Mouse (Mus musculus) urinary bladder, adult 2 months (tissue): Measurements from ENCODE around the gene Itpr2. TPM values are rescaled to one million over a fixed set of nuclear protein-coding genes. Genes with fewer than 3 reads are reported as not detected.

ENCODE experiments used
- DNase-seq: peaks from one replicate; pipeline ENCODE4 v3.0.0; 2022; ENCODE audit warnings: low spot score
- polyA plus RNA-seq: library from polyadenylated mRNA; depleted of rRNA; stranded (reverse); fragments of >200 nt; gene quantifications from 2 replicates; pipeline ENCODE4 v1.2.3, GENCODE M21; 2012

The Itpr2 gene
- polyA plus RNA-seq, 1 experiment, result 3.9 TPM

GRCm38 (mm10) chr6:146260674-146261376 is 241.2 kb downstream of the Itpr2 start:
- no peak for DNase-seq

- no peak for DNase-seq
Observed at GRCm38 (mm10) chr6:146258751-146259150, 243.3 kb downstream of the Itpr2 start.

- DNase-seq, result no peak
Observed at GRCm38 (mm10) chr6:146258261-146258660, 243.8 kb downstream of the Itpr2 start.

GRCm38 (mm10) chr6:146256947-146257670 is 244.9 kb downstream of the Itpr2 start:
- no peak for DNase-seq

- DNase-seq, result no peak
Observed at GRCm38 (mm10) chr6:146256401-146256800, 245.6 kb downstream of the Itpr2 start.

GRCm38 (mm10) chr6:146255656-146256055 is 246.4 kb downstream of the Itpr2 start:
- DNase-seq, result no peak

- no peak for DNase-seq
Observed at GRCm38 (mm10) chr6:146254931-146255330, 247.1 kb downstream of the Itpr2 start.

- no peak for DNase-seq
Observed at GRCm38 (mm10) chr6:146254216-146254820, 247.7 kb downstream of the Itpr2 start.

- no peak for DNase-seq
Observed at GRCm38 (mm10) chr6:146249096-146249495, 252.9 kb downstream of the Itpr2 start.

GRCm38 (mm10) chr6:146248341-146248740 is 253.7 kb downstream of the Itpr2 start:
- DNase-seq, result no peak

- no peak for DNase-seq
Observed at GRCm38 (mm10) chr6:146247906-146248305, 254.1 kb downstream of the Itpr2 start.

GRCm38 (mm10) chr6:146246368-146246767 is 255.7 kb downstream of the Itpr2 start:
- no peak for DNase-seq

GRCm38 (mm10) chr6:146245888-146246287 is 256.1 kb downstream of the Itpr2 start:
- DNase-seq, result no peak

- no peak for DNase-seq
Observed at GRCm38 (mm10) chr6:146243068-146243467, 259.0 kb downstream of the Itpr2 start.

- DNase-seq, result no peak
Observed at GRCm38 (mm10) chr6:146241336-146241735, 260.7 kb downstream of the Itpr2 start.

GRCm38 (mm10) chr6:146235165-146235564 is 266.9 kb downstream of the Itpr2 start:
- DNase-seq, result no peak

- no peak for DNase-seq
Observed at GRCm38 (mm10) chr6:146234417-146234816, 267.6 kb downstream of the Itpr2 start.

GRCm38 (mm10) chr6:146230903-146231302 is 271.1 kb downstream of the Itpr2 start:
- DNase-seq, result no peak

GRCm38 (mm10) chr6:146230373-146230788 is 271.6 kb downstream of the Itpr2 start:
- no peak for DNase-seq

GRCm38 (mm10) chr6:146229967-146230366 is 272.1 kb downstream of the Itpr2 start:
- DNase-seq, result no peak

- DNase-seq, result no peak
Observed at GRCm38 (mm10) chr6:146229519-146229918, 272.5 kb downstream of the Itpr2 start.

GRCm38 (mm10) chr6:146228048-146228447 is 274.0 kb downstream of the Itpr2 start:
- DNase-seq, result no peak
